Mouse (Mus musculus): ENCODE data around the gene Josd1. TPM values are rescaled to one million over a fixed set of nuclear protein-coding genes. Genes with fewer than 3 reads are reported as not detected.
"Not testable (repeated sequence)": the region's sequence is repeated elsewhere in the genome, so short reads cannot be mapped to it uniquely, and the experiment has no call there.

The Josd1 gene
- polyA plus RNA-seq, 1 experiment from 2014 or later, result 18.9 TPM

DNA sequence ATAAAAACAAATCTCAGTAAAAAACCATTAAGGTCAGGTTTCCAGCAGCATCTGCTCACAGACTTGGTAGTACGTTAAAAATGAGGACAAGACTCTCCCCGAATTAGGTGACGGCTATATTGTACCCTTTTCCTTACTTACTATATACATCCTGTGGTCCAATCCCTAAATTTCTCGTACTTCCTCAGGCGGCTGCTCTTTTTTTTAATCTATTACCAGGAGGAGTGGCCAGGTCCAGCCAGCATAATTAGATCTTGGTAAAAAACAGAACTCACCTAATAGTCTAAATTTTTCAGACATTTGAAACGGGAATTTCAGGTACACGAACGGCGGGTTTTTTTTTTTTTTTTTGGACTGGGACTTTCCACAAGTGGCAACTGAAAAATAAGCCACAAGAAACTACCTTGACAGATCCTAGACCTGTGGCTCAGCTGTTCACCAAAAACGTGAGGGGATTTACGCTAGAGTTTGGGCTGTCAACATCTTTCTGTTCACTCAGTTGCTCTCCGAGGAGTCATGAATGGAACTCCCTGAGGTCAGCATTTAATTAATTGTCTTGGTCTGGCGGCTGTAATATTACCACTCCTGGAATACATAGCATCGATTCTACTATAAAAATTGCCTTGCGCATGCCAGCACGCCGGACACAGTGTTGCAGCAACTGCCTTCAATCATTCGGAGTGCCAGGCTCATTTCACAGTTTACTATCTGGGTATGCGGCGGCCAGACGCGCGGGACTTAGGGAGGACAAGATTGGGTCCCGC lies 2.1 kb upstream of the Josd1 start:
- H3K4me1 ChIP-seq, result peaks cover 64% of the 10 kb centered on the region
- H3K27me3 ChIP-seq (ENCODE audit: low read depth, poor library complexity, severe bottlenecking), result no peaks in the 10 kb centered on the region
- DNase-seq (ENCODE audit: low spot score), result no peak
- 18% methylated on average over 24 of the region's 24 CpGs for WGBS
- H3K27ac ChIP-seq (replicated peaks), result peak overlapping the region; percentile 96
- H3K36me3 ChIP-seq, result peaks cover 9% of the 10 kb centered on the region
- peak overlapping the region; percentile 97 for H3K4me3 ChIP-seq
- H3K9me3 ChIP-seq (replicated peaks), result no peaks in the 10 kb centered on the region

DNA sequence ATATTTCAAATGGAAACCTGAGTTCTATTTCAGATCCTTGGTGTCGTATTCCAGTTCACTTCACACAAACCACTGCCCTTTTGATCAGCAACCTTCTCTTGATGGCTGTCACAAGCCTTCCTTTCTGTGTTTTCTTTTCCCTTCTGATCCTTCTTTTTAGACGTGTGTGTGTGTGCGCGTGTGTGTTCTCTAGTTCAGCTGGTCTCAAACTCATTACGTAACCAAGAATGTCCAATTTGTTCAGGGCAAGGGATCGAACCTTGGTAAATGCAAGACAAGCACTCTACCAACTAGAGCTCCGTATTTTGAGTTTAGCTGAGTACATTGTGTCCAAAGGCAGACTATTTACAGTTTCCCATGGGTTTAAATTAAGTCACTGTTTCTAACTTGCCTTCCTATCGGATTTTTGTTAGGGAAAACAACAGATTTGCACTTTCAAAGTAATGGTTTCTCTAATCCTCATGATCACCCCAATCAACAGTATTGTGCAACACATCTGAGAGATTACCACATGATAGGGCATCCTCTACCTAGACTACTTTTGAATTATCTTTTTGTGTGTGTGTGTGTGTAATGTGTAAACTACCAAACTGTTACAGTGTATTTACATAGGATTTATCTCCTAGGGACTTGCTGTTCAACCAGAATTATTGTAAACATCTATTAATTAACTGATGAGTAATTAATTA lies 693 bp upstream of the Josd1 start:
- no peaks in the 10 kb centered on the region for H3K9me3 ChIP-seq (replicated peaks)
- peak overlapping the region; percentile 97 for H3K4me3 ChIP-seq
- WGBS, result 5% methylated on average over 8 of the region's 8 CpGs
- no peak for DNase-seq (ENCODE audit: low spot score)
- H3K27me3 ChIP-seq (ENCODE audit: low read depth, poor library complexity, severe bottlenecking), result no peaks in the 10 kb centered on the region
- no peaks in the 10 kb centered on the region for H3K36me3 ChIP-seq
- H3K4me1 ChIP-seq, result peaks cover 77% of the 10 kb centered on the region
- peak overlapping the region; percentile 94 for H3K27ac ChIP-seq (replicated peaks)

DNA sequence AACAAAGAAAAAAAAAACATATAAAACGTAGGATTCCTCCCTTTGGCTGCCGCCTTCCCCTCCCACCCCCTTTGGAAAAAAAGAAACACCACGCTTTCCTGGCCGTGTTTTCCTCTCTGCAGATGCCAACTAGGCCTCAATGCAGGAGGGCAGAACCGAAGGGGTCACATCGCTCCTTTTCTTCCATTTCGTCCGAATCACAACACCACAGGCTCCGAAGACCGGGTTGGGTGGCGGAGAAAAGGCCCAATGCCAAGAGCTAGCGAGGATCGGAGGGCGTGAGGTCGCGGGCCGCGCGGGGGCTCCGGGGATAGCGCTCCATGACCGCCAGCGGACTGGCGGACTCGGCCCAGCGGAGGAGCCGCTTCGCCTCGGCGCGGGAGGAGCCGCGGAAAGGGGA lies 544 bp downstream of the Josd1 start:
- WGBS, result under 1% methylated on average over 32 of the region's 33 CpGs
- Histone ChIP-seq H3K36me3 (no peaks in the 10 kb centered on the region), H3K4me1 (peaks cover 72% of the 10 kb centered on the region)

DNA sequence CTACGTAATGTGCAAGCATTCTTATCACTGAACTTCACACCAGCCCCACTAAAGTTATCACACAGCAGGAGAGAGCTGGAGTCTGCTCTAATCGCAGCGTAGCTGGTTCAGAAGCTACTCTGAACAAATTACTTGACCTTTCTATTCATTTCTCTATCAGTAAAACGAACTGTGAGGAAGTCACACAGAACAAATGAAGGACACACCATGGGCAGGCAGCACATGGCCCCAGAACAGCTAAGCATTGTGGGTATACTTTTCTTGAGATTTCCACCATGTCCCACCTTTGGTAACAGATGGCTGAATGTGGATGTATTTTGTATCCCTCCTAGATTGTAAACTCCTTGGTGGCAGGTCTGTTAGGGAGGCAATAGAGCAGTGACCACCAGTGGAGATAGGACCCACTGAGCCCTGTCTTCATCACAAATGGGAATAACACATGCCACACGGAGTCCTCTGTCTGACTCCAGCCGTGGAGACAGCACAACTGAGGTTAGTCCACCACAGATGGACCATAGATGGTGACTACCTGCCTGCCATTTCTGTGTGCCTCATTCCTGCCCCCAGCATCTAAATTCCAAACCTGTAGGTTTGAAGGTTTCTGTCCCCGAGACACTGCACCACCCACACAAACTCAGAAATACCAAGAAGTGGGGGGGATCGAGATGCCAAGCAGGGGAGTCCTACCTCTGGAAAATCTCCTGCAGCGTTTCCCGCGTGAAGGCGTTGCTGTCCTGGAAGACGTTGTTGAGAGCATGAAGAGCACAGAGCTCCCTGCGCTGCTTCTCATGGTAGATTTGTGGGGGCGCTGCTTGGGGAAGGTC lies 1.5 kb downstream of the Josd1 start:
- H3K36me3 ChIP-seq, result no peaks in the 10 kb centered on the region
- peak overlapping the region; percentile 94 for H3K27ac ChIP-seq (replicated peaks)
- peak; percentile 16 for DNase-seq (ENCODE audit: low spot score)
- H3K4me1 ChIP-seq, result peaks cover 65% of the 10 kb centered on the region
- no peaks in the 10 kb centered on the region for H3K9me3 ChIP-seq (replicated peaks)
- H3K4me3 ChIP-seq, result peak overlapping the region; percentile 97
- WGBS, result 27% methylated on average over 15 of the region's 15 CpGs
- H3K27me3 ChIP-seq (ENCODE audit: low read depth, poor library complexity, severe bottlenecking), result no peaks in the 10 kb centered on the region

More for the DNA sequence above, 544 bp downstream of the Josd1 start:
- DNase-seq (ENCODE audit: low spot score), result no peak
- no peaks in the 10 kb centered on the region for H3K27me3 ChIP-seq (ENCODE audit: low read depth, poor library complexity, severe bottlenecking)
- no peaks in the 10 kb centered on the region for H3K9me3 ChIP-seq (replicated peaks)
- H3K4me3 ChIP-seq, result peak overlapping the region; percentile 97
- peak overlapping the region; percentile 94 for H3K27ac ChIP-seq (replicated peaks)

DNA sequence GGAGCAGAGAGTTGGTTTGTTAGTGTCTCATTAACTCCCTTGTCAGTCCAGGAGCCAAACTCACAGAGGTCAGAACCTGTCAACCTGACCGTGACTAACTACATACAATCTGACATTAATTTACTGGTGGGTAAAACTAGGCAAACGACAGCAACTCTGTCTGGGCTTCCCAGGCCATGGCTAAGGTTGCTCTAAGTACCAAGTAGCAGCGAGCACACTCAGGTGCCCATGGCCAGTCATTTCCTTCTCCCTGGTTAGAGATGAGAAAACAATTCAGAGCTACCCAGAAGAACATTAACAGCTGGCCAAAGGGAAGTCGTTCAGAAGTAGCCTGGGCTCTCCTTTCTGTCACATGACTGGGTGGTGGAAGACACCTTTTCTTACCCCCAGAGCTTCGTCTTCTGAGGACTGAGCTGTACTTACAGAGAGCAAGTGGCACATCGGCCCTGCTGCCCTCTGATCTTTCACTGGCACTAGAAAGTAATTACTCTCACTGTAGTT lies 2.5 kb downstream of the Josd1 start:
- H3K4me3 ChIP-seq, result peak overlapping the region; percentile 97
- no peak overlapping the region for H3K27ac ChIP-seq (replicated peaks)
- peaks cover 64% of the 10 kb centered on the region for H3K4me1 ChIP-seq
- no peak for DNase-seq (ENCODE audit: low spot score)
- 65% methylated on average over 6 of the region's 6 CpGs for WGBS
- no peaks in the 10 kb centered on the region for H3K36me3 ChIP-seq
- H3K9me3 ChIP-seq (replicated peaks), result no peaks in the 10 kb centered on the region
- H3K27me3 ChIP-seq (ENCODE audit: low read depth, poor library complexity, severe bottlenecking), result no peaks in the 10 kb centered on the region

DNA sequence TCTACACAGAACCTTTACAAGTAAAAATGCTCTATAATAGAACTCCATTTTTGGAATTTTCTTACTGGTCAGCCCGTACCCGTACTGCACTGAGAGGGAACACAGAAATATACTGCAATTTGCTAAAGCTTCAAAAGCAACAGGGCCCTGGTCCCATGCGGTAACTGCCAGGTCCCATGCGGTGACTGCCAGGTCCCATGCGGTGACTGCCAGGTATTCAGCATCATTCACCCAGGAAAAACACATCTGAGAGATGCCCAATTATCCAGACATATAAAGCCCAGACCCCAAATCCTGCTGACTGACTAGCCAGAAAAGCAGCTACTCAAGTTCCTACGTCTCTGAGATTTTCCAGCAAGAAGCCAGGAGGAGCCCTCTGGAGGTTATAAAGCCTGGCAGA lies 3.1 kb downstream of the Josd1 start:
- Histone ChIP-seq H3K4me1 (peaks cover 58% of the 10 kb centered on the region), H3K9me3 (replicated peaks) (no peaks in the 10 kb centered on the region), H3K4me3 (peak overlapping the region; percentile 97), H3K36me3 (peaks cover 2% of the 10 kb centered on the region; the same call in 1 of the 2 replicates), H3K27me3 (ENCODE audit: low read depth, poor library complexity, severe bottlenecking) (no peaks in the 10 kb centered on the region), H3K27ac (replicated peaks) (no peak overlapping the region)
- WGBS, result 93% methylated on average over 6 of the region's 6 CpGs
- DNase-seq (ENCODE audit: low spot score), result no peak

DNA sequence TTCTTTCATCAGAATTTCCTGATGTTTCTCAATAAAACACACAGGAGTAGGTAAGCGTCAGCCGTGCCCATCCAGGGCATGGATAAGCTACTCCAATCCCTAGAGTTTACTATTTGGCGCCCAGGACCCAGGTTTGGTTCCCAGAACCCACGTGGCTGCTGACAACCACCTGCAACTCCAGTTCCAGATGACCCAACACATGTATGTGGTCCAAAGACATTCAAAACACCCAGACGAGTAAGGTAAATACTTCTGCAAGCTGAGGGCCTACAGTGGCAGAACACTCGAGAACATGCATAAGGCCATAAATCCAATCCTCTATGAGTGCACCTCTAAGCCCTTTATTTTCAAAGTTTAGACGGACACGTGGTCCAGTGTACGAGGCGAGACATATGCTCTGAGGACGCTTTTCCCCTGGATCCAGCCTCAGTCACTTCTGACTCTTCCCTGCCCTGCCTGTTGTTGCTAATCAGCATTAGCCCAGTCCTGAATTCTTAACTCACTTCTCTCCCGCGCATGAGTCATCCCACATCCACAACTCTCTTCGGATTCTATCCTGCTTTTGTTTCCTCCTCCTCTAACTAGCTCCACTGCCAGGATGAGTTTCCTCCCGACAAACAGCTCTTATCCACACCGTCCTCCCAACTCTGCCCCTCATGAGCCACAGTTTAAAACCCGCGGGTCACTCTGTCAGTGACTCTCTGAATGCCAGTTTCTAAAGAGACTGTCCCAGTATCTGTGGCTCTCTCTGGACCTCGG lies 3.8 kb downstream of the Josd1 start:
- H3K27me3 ChIP-seq (ENCODE audit: low read depth, poor library complexity, severe bottlenecking), result no peaks in the 10 kb centered on the region
- H3K4me1 ChIP-seq, result peaks cover 51% of the 10 kb centered on the region
- 0 out of 2 replicates have a peak overlapping the region, but pooled peaks have one; percentile 97 for H3K4me3 ChIP-seq
- H3K36me3 ChIP-seq, result peaks cover 10% of the 10 kb centered on the region
- H3K27ac ChIP-seq (replicated peaks), result no peak overlapping the region
- WGBS, result 76% methylated on average over 19 of the region's 19 CpGs
- H3K9me3 ChIP-seq (replicated peaks), result no peaks in the 10 kb centered on the region
- DNase-seq (ENCODE audit: low spot score), result no peak

DNA sequence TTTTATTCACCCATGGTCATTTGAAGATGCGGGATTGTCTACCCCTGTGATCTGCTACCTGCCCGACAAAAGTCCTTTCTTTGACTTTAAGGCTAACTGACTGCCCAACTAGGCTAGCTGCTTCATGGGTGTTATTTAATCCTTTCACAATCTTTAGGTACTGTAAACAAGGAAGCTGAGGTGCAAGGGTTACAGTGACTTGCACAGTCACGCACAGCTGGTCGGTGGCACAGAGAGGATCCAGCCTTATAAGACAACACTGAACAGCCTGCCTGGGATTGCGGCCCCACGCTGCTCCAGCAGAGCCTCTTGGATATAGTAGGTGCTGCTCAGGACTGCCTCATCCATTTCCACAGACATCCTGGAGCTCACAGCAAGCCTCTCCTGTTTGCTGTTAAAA lies 4.6 kb downstream of the Josd1 start:
- Histone ChIP-seq H3K27me3 (ENCODE audit: low read depth, poor library complexity, severe bottlenecking) (no peaks in the 10 kb centered on the region), H3K27ac (replicated peaks) (no peak overlapping the region), H3K9me3 (replicated peaks) (no peaks in the 10 kb centered on the region), H3K36me3 (peaks cover 10% of the 10 kb centered on the region), H3K4me3 (no peak overlapping the region), H3K4me1 (peaks cover 45% of the 10 kb centered on the region)
- DNase-seq (ENCODE audit: low spot score), result no peak
- 90% methylated on average over 6 of the region's 6 CpGs for WGBS

DNA sequence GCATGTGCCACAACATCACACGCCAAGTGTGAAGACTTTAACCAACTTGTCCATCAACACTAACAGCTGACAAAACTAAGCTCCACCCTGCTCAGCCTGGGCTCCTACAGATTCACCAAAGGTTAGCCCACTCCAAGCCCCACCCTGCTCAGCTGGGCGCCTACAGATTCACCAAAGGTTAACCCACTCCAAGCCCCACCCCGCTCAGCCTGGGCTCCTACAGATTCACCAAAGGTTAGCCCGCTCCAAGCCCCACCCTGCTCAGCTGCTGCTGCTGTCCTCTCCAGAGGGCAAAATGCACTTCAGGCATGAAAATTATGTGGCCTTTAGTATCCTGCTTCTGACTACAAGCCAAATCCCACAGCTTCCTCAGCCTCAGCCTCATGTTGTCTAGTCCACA lies 5.7 kb downstream of the Josd1 start:
- DNase-seq (ENCODE audit: low spot score), result no peak
- WGBS, result 95% methylated on average over 4 of the region's 4 CpGs
- H3K36me3 ChIP-seq, result peaks cover 18% of the 10 kb centered on the region
- H3K4me1 ChIP-seq, result peaks cover 45% of the 10 kb centered on the region
- H3K27me3 ChIP-seq (ENCODE audit: low read depth, poor library complexity, severe bottlenecking), result no peaks in the 10 kb centered on the region
- no peak overlapping the region for H3K27ac ChIP-seq (replicated peaks)
- no peak overlapping the region for H3K4me3 ChIP-seq
- no peaks in the 10 kb centered on the region for H3K9me3 ChIP-seq (replicated peaks)

DNA sequence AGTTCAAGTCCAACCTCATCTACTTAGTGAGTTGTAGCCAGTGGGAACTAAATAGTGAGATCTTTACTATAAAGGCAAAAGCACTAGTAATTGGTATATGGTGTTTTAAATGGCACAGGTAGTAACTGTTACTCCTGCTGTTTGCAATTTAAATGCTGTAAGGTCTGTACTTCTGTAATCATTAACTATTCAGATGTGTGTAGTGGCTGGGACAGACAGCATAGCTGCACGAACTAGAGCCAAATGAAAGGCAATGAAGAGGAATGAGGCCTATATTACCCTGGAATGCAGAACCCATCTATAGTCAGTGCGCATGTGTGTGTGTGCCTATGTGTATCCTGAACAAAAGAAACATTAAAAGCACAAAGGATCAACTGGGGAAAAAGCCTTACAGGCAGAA lies 9.8 kb downstream of the Josd1 start:
- WGBS, result 88% methylated on average over 2 of the region's 2 CpGs
- Histone ChIP-seq H3K9me3 (replicated peaks) (no peaks in the 10 kb centered on the region), H3K27ac (replicated peaks) (no peak overlapping the region), H3K4me3 (no peak overlapping the region), H3K36me3 (peaks cover 57% of the 10 kb centered on the region), H3K4me1 (peaks cover 5% of the 10 kb centered on the region; the same call in 1 of the 2 replicates), H3K27me3 (ENCODE audit: low read depth, poor library complexity, severe bottlenecking) (no peaks in the 10 kb centered on the region)
- no peak for DNase-seq (ENCODE audit: low spot score)

DNA sequence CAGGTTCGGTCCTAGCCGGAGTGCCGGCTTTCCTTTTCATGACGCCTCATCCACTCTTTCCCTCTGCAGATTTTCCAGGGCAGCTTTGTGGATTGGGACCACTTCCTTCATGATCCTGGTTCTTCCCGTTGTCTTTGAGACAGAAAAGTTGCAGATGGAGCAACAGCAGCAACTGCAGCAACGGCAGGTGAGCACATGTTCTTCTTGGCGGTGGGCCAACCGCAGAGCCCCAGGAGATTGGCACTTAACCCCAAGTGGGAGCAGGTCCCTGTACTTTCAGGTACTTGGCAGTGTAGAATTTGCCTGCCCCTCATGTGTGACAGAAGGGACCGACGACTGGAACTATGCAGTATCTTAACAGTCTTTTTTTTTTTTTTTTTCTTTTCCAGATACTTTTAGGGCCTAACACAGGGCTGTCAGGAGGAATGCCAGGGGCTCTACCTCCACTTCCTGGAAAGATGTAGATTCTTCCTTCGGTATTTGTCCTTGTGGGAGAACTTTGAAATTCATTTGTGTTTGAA lies 15.8 kb downstream of the Josd1 start:
- DNase-seq (ENCODE audit: low spot score); H3K9me3 ChIP-seq (replicated peaks); H3K27ac ChIP-seq (replicated peaks); H3K4me1 ChIP-seq; H3K27me3 ChIP-seq (ENCODE audit: low read depth, poor library complexity, severe bottlenecking): not testable (repeated sequence)
- WGBS, result 88% methylated on average over 11 of the region's 11 CpGs
- Histone ChIP-seq H3K36me3 (peaks cover 65% of the 10 kb centered on the region), H3K4me3 (peak overlapping the region; percentile 84)

DNA sequence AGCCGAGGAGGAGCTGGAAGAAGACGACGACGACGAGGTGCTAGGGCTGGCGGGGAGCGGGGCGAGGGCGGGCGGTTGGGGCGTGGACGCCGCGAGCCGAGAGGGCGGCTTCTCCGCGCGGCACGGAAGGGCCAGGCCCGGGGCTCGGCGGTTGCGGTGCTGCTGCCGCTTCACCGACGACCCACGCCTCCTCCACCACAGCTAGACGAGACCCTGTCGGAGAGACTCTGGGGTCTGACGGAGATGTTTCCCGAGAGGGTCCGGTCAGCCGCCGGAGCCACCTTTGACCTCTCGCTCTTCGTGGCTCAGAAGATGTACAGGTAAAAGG lies 16.8 kb downstream of the Josd1 start:
- WGBS, result under 1% methylated on average over 37 of the region's 37 CpGs
- Histone ChIP-seq H3K27ac (replicated peaks) (peak overlapping the region; percentile 87), H3K4me1 (peaks cover 7% of the 10 kb centered on the region), H3K9me3 (replicated peaks) (no peaks in the 10 kb centered on the region), H3K4me3 (peak overlapping the region; percentile 84), H3K36me3 (peaks cover 65% of the 10 kb centered on the region), H3K27me3 (ENCODE audit: low read depth, poor library complexity, severe bottlenecking) (no peaks in the 10 kb centered on the region)
- no peak for DNase-seq (ENCODE audit: low spot score)
